Mouse (Mus musculus): ENCODE measurements around the gene Mrpl39.

DNA sequence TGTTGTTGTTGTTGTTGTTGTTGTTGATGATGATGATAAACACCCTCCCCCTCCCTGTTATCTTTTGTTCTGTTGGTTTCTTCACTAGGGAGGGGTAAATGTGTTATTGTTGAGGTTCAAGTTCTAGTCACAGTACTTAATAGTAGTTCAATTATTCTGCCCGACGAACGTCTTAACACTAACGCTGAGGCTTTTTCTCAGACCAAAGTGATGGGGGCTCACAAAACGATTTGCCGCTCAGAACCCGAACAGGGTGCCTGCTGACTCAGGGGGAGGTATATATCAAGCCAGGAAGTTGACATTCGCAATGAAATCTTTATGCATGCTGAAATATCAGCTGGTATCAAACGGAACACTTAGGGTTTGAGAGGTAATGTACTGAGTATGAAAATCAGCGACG is 39.8 kb upstream of the Mrpl39 start:
- TF ChIP-seq CTCF (IDR thresholded peaks at IDR 0.05) (no peak), POLR2A (IDR thresholded peaks at IDR 0.05; ENCODE audit: insufficient read depth, low read depth, low read length) (no peak)
